Mouse (Mus musculus) limb, embryonic 13.5 days (tissue): Measurements from ENCODE around the gene Slc22a15. TPM values are rescaled to one million over a fixed set of nuclear protein-coding genes. Genes with fewer than 3 reads are reported as not detected.
A peak's percentile ranks its signal among the peaks of the same experiment; 100 is the strongest.

Source experiments
- ATAC-seq: fragments of 200-750 bp; cut with Nextera tagmentation; 2 replicates; pipeline ENCODE4 v1.8.0; 2017; ENCODE audit warnings: low read depth, moderate number of reproducible peaks, moderate TSS enrichment; ENCODE audit not compliant: low FRiP score
- H3K27ac ChIP-seq: fragments of 300-500 bp; sonication (generic); 2 replicates; pipeline ENCODE4 v1.5.1; 2015; ENCODE audit warnings: inconsistent platforms, mild to moderate bottlenecking, moderate library complexity
- H3K27me3 ChIP-seq: fragments of 300-500 bp; sonication (generic); 2 replicates; pipeline ENCODE4 v1.6.1; 2015; ENCODE audit warnings: mild to moderate bottlenecking, inconsistent platforms
- H3K36me3 ChIP-seq: fragments of 300-500 bp; sonication (generic); 2 replicates; pipeline ENCODE4 v1.6.1; 2015; ENCODE audit warnings: inconsistent platforms, mild to moderate bottlenecking, moderate library complexity
- H3K4me1 ChIP-seq: fragments of 300-500 bp; sonication (generic); 2 replicates; pipeline ENCODE4 v1.6.1; 2015; ENCODE audit warnings: inconsistent platforms
- H3K4me2 ChIP-seq: fragments of 300-500 bp; sonication (generic); replicated peaks from 2 replicates; pipeline ENCODE4 v1.6.1; 2015; ENCODE audit warnings: inconsistent platforms, mild to moderate bottlenecking, moderate library complexity
- H3K4me3 ChIP-seq: fragments of 300-500 bp; sonication (generic); 2 replicates; pipeline ENCODE4 v1.5.1; 2015; ENCODE audit warnings: moderate library complexity, mild to moderate bottlenecking, inconsistent platforms
- H3K9ac ChIP-seq: fragments of 300-500 bp; sonication (generic); 2 replicates; pipeline ENCODE4 v1.6.1; 2015; ENCODE audit warnings: mild to moderate bottlenecking, inconsistent platforms
- H3K9me3 ChIP-seq: fragments of 300-500 bp; sonication (generic); 2 replicates; pipeline ENCODE4 v1.6.1; 2016; ENCODE audit warnings: inconsistent platforms
- WGBS: fragments of 180-500 bp; shearing (Covaris S2); methylation state at CpG from one replicate; pipeline ENCODE4 v1.1.7; 2015; 5-methylcytosine and 5-hydroxymethylcytosine counted together
- polyA plus RNA-seq: library from polyadenylated mRNA; unstranded; fragments of >200 nt; fragmentation: Nextera tagmentation; extraction: Ambion mirVana; gene quantifications from 2 replicates; pipeline ENCODE4 v1.2.1, GENCODE M21; 2015

Gene Slc22a15
- 6.0 and 6.4 TPM in 2 replicates for polyA plus RNA-seq

DNA sequence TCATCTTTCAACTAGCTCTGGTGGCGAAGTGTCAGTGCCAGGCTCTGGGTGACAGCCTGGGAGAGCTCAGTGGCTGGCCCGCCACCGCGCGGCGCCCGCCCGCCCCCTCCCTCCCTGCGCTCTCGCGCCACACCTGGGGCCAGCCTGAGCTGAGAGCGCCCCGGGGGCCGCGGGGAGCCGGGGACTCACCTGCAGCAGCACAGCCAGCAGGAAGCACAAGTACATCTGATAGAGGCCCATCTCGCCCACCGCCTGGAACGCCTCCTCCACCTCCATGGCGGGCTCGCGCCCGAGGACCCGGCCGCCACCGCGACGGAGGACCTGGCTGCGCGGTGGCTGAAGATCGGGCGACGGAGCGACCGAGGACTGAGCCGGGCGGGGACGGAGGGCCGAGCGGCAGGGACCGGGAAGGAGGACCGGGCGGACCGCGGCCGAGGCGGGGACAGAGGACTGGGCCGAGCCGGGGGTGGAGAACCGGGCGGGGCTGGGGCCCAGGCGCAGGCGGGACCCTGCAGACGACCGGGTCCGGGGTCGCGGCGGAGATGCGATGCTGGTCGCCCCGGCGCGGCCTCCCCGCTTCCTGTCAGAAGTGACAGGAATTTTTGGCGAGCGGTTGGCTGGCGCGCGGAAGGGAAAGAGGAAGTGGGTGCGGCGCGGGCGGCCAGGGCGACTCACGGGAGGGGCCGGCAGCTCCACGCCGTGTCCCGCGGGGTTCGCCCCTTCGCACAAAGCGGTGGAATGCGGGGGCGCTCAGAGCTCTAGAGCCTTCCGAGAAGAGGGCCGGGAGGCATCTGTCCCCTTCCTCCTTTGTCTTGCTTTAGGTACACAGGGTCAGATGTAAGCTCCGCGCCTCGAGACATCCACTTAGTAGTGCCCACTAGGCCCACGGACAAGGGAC, at the start of gene Slc22a15:
Gene Slc22a15 (minus strand): TSS at position 611 of the 898 bp plus-strand sequence.
- H3K27ac ChIP-seq, result peak within 1 kb of the TSS; percentile 89
- H3K9me3 ChIP-seq, result no peaks in the 10 kb centered on the region
- under 1% methylated on average over 85 of the region's 92 CpGs for WGBS
- peaks cover 29% of the 10 kb centered on the region for H3K4me1 ChIP-seq
- H3K27me3 ChIP-seq, result no peaks in the 10 kb centered on the region
- H3K9ac ChIP-seq, result peak within 1 kb of the TSS; percentile 92
- H3K4me3 ChIP-seq, result peak within 1 kb of the TSS; percentile 73
- peak within 1 kb of the TSS; percentile 80 for H3K4me2 ChIP-seq
- peak; percentile 79 for ATAC-seq
- H3K36me3 ChIP-seq, result peaks cover 6% of the 10 kb centered on the region; the same call in 1 of the 2 replicates

DNA sequence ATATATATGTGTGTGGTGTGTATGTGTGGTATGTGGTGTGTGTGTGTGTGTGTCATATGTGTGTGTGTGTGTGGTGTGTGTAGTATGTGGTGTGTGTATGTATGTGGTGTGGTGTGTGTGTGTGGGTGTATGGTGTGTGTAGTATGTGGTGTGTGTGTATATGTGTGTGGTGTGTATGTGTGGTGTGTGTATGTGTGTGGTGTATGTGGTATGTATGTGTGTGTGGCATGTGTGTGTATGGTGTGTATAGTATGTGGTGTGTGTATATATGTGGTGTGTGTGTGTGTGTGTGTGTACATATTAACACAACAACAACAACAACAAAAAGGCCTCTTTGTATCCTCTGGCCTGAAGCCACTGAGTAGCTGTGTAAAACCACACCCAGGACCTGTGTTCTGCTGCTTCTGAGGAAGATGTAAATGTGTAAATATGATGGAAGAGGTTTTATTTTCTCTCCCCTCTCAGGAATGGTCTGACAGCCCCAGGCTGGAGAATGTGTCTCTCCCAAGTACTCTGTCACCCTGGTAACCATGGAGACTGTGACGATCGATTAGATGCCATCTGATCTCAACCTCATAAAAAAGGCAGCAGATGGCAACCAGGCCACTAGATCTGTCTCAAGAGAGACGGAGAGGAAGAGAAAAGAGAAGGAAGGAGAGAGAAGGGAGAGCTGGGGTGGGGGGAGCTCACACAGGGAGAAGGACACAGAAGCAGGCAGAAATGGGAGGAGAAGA, 42.7 kb upstream of the Slc22a15 start:
- no peak overlapping the region for H3K4me2 ChIP-seq
- H3K27ac ChIP-seq, result no peak overlapping the region
- 6% methylated on average over 3 of the region's 3 CpGs for WGBS
- no peaks in the 10 kb centered on the region for H3K9me3 ChIP-seq
- peaks cover 9% of the 10 kb centered on the region for H3K4me1 ChIP-seq
- no peak overlapping the region for H3K4me3 ChIP-seq
- peaks cover 9% of the 10 kb centered on the region; the same call in 1 of the 2 replicates for H3K27me3 ChIP-seq
- no peak for ATAC-seq
- no peaks in the 10 kb centered on the region for H3K36me3 ChIP-seq
- no peak overlapping the region for H3K9ac ChIP-seq

DNA sequence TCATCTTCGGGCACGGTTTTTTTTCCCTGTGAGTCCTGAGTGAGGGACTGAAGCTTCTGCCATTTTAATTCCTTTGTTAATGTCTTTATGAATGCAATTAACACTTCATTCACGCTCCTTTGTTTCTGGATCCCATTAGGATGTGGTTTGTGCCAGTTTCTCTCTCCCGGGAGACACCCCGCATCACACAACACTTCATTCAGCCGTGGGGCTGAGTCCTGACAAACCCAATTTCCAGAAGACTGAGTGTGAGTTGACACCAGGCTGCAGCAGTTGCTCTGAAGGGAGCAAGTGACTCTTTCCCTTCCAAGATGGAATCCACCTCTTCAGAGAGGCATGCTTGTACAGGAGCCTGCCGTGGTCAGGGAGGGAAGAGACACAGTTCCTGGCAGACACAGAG, 40.1 kb upstream of the Slc22a15 start:
- peaks cover 9% of the 10 kb centered on the region for H3K4me1 ChIP-seq
- H3K4me3 ChIP-seq, result no peak overlapping the region
- H3K9me3 ChIP-seq, result no peaks in the 10 kb centered on the region
- no peak for ATAC-seq
- H3K4me2 ChIP-seq, result no peak overlapping the region
- no peak overlapping the region for H3K9ac ChIP-seq
- WGBS, result 31% methylated on average over 7 of the region's 7 CpGs
- H3K36me3 ChIP-seq, result no peaks in the 10 kb centered on the region
- H3K27me3 ChIP-seq, result peaks cover 9% of the 10 kb centered on the region; the same call in 1 of the 2 replicates
- H3K27ac ChIP-seq, result no peak overlapping the region

DNA sequence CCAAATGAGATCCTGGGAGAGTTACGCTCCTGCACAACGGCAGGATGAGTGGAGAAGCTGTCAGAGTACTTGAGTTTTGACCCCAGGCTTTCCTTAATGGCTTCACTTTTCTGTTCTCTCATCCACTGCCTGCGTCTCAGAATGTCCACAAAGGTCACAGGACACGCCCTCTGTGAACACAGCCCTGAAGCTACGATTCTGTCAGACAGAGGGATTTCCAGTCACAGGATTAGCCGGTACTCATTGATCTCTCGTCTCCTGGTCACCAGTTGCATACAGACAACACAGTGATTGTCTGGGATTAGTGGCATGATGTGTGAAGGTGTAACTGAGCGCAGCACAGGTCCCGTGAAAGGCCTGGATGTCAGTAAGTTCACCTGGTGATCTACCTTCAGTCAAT, 39.2 kb upstream of the Slc22a15 start:
- H3K27me3 ChIP-seq, result peaks cover 9% of the 10 kb centered on the region; the same call in 1 of the 2 replicates

DNA sequence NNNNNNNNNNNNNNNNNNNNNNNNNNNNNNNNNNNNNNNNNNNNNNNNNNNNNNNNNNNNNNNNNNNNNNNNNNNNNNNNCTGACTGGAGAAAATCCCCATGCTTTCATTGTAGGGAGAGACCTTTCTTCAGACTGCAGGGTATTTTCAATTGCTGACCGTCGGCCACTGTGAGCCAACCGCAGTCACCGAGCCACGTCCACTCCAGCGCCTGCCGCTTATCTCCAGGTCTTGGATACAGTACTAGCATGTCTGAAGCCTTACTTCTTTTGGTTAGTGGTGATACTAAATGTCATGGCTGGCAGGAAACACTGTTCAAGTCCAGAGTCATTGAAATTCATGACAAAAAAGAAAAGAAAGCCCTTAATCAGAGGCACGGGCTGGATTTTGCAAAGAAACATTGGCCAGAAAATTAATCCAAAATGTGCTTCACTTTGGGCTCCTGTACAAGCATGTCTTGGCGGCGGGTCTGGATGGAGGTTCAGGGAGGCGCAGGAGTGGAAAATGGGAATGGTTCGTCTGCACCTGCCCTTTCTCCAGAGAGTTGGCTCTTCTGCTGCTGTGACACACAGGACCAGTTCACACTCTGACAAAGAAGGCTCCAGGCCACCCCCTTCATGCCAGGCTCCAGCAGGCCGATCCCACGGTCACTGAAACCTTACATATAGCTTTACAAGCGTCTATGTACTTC, 37.0 kb upstream of the Slc22a15 start:
- Histone ChIP-seq H3K27me3 (peaks cover 9% of the 10 kb centered on the region; the same call in 1 of the 2 replicates), H3K9me3 (no peaks in the 10 kb centered on the region), H3K4me3 (no peak overlapping the region), H3K36me3 (no peaks in the 10 kb centered on the region), H3K27ac (no peak overlapping the region), H3K9ac (no peak overlapping the region), H3K4me2 (no peak overlapping the region), H3K4me1 (peaks cover 9% of the 10 kb centered on the region)
- WGBS, result 91% methylated on average over 15 of the region's 15 CpGs
- no peak for ATAC-seq

More for the DNA sequence above, 39.2 kb upstream of the Slc22a15 start:
- H3K4me3 ChIP-seq, result no peak overlapping the region
- H3K4me1 ChIP-seq, result peaks cover 9% of the 10 kb centered on the region
- no peak overlapping the region for H3K27ac ChIP-seq
- no peak for ATAC-seq
- WGBS, result 16% methylated on average over 9 of the region's 9 CpGs
- H3K9me3 ChIP-seq, result no peaks in the 10 kb centered on the region
- no peaks in the 10 kb centered on the region for H3K36me3 ChIP-seq
- no peak overlapping the region for H3K9ac ChIP-seq
- H3K4me2 ChIP-seq, result no peak overlapping the region

DNA sequence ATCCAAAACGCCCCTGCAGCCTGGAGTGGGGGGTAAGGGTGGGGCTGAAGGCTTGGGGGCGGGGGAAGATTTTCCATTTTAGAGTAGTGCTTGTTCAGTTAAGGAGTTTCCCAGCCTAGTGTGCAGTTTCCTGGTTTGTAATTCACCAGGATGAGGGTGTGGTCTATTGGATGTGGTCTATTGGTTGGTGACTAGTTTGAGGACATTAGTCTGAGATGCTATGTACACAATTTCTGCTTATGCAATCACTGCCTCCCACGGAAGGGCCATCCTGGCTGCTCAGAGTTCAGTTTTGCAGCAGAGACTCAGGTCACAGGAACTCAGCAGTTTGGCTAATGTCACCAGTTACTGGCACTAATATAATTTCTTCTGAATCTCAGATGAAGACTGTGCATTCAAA, 33.8 kb upstream of the Slc22a15 start:
- Histone ChIP-seq H3K9me3 (no peaks in the 10 kb centered on the region), H3K4me2 (no peak overlapping the region), H3K27ac (no peak overlapping the region), H3K4me1 (no peaks in the 10 kb centered on the region), H3K9ac (no peak overlapping the region), H3K27me3 (no peaks in the 10 kb centered on the region), H3K4me3 (no peak overlapping the region), H3K36me3 (no peaks in the 10 kb centered on the region)
- no peak for ATAC-seq
- 71% methylated on average over 3 of the region's 3 CpGs for WGBS

DNA sequence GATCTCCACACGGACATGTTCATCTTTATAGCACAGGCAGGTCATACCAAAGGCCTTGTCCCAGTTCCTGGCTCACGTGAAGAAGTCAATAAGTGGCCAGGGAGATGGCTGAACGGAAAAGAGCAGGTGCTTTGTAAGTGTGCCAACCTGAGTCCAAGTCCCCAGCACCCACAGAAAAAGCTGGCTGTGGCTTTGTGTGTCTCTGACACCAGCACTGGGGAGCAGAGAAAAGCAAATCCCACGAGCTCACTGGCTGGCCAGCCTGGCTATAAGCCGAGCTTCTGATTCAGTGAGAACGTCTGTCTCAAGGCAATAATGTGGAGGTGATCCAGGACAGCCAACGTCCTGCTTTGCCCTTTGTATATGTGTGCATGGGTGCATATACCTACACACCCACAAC, 29.3 kb upstream of the Slc22a15 start:
- no peaks in the 10 kb centered on the region for H3K9me3 ChIP-seq
- H3K36me3 ChIP-seq, result no peaks in the 10 kb centered on the region
- 72% methylated on average over 7 of the region's 7 CpGs for WGBS
- no peak overlapping the region for H3K4me3 ChIP-seq
- no peak overlapping the region for H3K9ac ChIP-seq
- H3K4me2 ChIP-seq, result no peak overlapping the region
- no peak for ATAC-seq
- no peak overlapping the region for H3K27ac ChIP-seq
- 0 out of 2 replicates have a peak, but pooled peaks cover 4% of the 10 kb centered on the region for H3K4me1 ChIP-seq
- H3K27me3 ChIP-seq, result no peaks in the 10 kb centered on the region

DNA sequence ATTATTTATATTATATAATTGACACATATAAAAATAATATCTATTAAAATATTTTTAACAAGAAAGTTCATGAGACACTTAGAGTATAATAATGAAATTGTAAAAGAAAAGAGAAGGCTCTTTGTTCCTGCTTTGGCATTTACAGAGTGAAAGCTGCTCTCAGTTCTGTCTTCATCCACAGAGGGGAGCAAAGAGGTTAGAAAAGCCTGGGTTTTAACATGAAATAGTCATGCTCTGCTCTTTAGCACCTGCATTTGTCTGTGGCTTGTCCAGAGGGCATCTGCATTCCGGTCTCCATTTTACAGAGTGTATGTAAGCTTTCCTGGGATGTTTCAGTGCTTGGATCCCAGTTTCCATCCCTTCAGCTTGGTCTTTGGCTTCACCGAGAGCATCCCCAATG, 28.3 kb upstream of the Slc22a15 start:
- Histone ChIP-seq H3K4me3 (no peak overlapping the region), H3K4me2 (no peak overlapping the region), H3K27me3 (no peaks in the 10 kb centered on the region), H3K9ac (no peak overlapping the region), H3K4me1 (0 out of 2 replicates have a peak, but pooled peaks cover 4% of the 10 kb centered on the region), H3K27ac (no peak overlapping the region), H3K9me3 (no peaks in the 10 kb centered on the region), H3K36me3 (no peaks in the 10 kb centered on the region)
- ATAC-seq, result no peak
- WGBS, result 83% methylated on average over 2 of the region's 2 CpGs

DNA sequence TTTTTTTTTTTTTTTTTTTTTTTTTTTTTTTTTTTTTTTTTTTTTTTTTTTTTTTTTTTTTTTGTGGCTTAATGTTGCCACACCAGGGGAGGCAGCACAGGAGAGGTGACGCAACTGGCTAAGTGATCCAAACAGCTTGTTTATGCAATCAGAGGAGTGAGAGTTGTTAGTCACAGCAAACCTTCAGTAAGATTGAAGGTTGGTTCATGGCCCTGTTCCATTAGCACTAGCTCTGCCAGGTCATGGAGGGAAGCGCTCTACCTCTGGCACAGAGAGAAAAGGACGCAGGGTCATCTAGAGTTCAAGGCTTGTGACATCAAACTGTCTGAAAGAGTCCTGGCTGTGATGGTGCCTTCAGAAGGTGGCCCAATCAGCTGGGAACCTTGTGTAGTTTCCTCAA, 24.3 kb upstream of the Slc22a15 start:
- no peak overlapping the region for H3K4me2 ChIP-seq
- H3K9me3 ChIP-seq, result no peaks in the 10 kb centered on the region
- no peaks in the 10 kb centered on the region for H3K36me3 ChIP-seq
- H3K27me3 ChIP-seq, result no peaks in the 10 kb centered on the region
- H3K9ac ChIP-seq, result no peak overlapping the region
- ATAC-seq, result no peak
- H3K4me3 ChIP-seq, result no peak overlapping the region
- H3K27ac ChIP-seq, result no peak overlapping the region
- 0 out of 2 replicates have a peak, but pooled peaks cover 4% of the 10 kb centered on the region for H3K4me1 ChIP-seq
- 51% methylated on average over 3 of the region's 3 CpGs for WGBS

DNA sequence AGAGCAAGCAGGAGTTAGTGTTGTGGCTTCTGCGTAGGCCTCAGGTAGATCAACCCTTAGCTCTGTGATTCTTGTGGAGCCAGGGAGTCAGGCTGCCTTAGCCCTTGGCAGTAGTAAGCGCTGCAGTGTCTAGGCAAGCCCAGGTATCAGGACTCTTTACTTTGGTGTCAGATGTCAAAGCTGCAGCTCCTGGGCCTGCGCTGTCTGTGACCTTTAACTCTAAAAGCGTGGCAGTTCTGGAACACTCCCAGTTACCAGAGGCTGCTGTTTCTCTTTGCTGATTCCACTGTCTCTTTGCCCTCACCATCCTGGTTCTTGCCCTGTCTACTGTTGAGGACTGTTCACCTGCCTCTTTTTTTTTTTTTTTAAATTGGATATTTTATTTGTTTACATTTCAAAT, 23.0 kb upstream of the Slc22a15 start:
- no peak for ATAC-seq
- H3K36me3 ChIP-seq, result no peaks in the 10 kb centered on the region
- no peak overlapping the region for H3K9ac ChIP-seq
- H3K4me3 ChIP-seq, result no peak overlapping the region
- H3K27ac ChIP-seq, result no peak overlapping the region
- no peak overlapping the region for H3K4me2 ChIP-seq
- no peaks in the 10 kb centered on the region for H3K9me3 ChIP-seq
- WGBS, result 41% methylated on average over 4 of the region's 4 CpGs
- H3K27me3 ChIP-seq, result no peaks in the 10 kb centered on the region
- H3K4me1 ChIP-seq, result 0 out of 2 replicates have a peak, but pooled peaks cover 4% of the 10 kb centered on the region

DNA sequence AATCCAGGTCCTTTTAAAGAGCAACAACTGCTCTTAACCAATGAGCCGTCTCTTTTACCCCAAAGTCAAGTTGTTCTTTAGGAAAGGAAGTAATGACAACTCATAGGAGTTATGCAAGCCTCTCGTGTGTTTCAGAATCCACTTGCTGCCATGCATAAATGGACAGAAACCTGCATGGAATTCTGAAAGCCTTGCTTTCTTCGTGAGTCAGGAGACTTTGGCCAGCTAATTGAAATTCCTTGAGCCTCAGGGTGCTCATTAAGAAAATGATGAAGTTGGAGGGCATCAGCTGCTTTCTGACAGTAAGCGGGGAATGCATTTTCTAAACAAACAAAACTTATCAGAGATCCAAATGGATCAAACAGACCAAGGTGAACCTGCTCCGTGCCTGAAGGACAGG, 21.0 kb upstream of the Slc22a15 start:
- Histone ChIP-seq H3K27me3 (no peaks in the 10 kb centered on the region), H3K9ac (no peak overlapping the region), H3K36me3 (no peaks in the 10 kb centered on the region), H3K4me3 (no peak overlapping the region), H3K27ac (no peak overlapping the region), H3K9me3 (no peaks in the 10 kb centered on the region), H3K4me1 (no peaks in the 10 kb centered on the region), H3K4me2 (no peak overlapping the region)
- ATAC-seq, result no peak
- WGBS, result 71% methylated on average over 5 of the region's 5 CpGs

DNA sequence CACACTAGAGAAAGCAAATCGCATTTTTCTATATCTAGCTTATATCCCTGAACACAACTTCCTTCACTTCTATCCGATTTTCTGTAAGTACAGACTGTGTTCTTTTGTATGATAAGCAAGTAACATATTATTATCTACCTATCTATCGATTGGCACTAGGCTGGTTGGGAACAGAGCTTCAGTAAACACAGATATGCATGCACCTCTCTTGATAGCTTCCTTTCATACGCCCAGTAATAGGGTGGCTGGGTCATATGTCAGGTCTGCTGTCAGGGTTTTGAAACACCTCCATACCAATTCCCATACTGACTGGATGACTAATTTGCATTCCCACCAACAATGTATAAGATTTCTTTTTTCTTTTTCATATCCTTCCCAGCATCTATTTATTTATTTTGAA, 16.2 kb upstream of the Slc22a15 start:
- H3K27me3 ChIP-seq, result no peaks in the 10 kb centered on the region
- WGBS, result 84% methylated on average over 4 of the region's 4 CpGs
- no peak for ATAC-seq

More for the DNA sequence above, 16.2 kb upstream of the Slc22a15 start:
- H3K4me2 ChIP-seq, result no peak overlapping the region
- H3K9me3 ChIP-seq, result no peaks in the 10 kb centered on the region
- no peaks in the 10 kb centered on the region for H3K4me1 ChIP-seq
- no peaks in the 10 kb centered on the region for H3K36me3 ChIP-seq
- H3K9ac ChIP-seq, result no peak overlapping the region
- H3K27ac ChIP-seq, result no peak overlapping the region
- H3K4me3 ChIP-seq, result no peak overlapping the region
